Mouse (Mus musculus) E14TG2a.4 (cell line): ENCODE measurements around the gene Apobec2.

Experiments used
- CTCF ChIP-seq: conservative IDR thresholded peaks from 2 replicates; pipeline ENCODE4 v1.5.1; 2014; ENCODE audit warnings: low read length
- NANOG ChIP-seq: IDR thresholded peaks from 2 replicates; pipeline ENCODE4 v1.6.1; 2014; ENCODE audit warnings: borderline replicate concordance, low read length, mixed read lengths

GRCm38 (mm10) chr17:48434479-48434878 is 1.7 kb upstream of the Apobec2 start:
- TF ChIP-seq CTCF (no peak), NANOG (no peak)
